Mouse (Mus musculus): ENCODE data around the gene Samd14. TPM values are rescaled to one million over a fixed set of nuclear protein-coding genes. Genes with fewer than 3 reads are reported as not detected.
A peak's percentile ranks its signal among the peaks of the same experiment; 100 is the strongest.

Samd14 gene
- polyA plus RNA-seq, 1 experiment from 2014 or later, result 57.8 TPM

DNA sequence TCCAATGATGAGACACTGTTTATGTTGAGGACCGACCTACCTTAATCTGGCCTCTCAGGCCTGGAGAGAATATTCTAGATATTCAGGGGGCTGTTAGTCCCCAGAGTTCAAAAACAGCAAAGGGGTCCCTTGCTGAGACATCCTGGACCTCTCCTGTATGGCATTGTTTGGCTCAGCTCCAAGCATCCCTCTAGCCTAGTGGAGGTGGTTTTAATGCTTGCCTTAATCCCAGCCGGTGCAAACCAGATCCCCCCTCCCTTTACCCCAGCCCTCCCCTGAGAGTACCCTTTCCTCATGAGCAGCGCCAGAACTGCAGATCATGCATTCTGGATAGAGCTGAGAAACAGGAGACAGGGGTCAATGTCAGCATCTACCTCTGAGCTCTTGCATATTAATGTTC lies 2.8 kb downstream of the Samd14 start:
- peak overlapping the region; percentile 49 for H3K4me3 ChIP-seq (ENCODE audit: low read depth, low read length)
- H3K27me3 ChIP-seq (replicated peaks; ENCODE audit: control insufficient read depth, insufficient read depth, low read length), result 0 out of 2 replicates have a peak, but pooled peaks cover 3% of the 10 kb centered on the region
- peak overlapping the region; percentile 99 for H3K27ac ChIP-seq (ENCODE audit: low read depth, low read length)
- peaks cover 54% of the 10 kb centered on the region for H3K4me1 ChIP-seq (replicated peaks; ENCODE audit: control insufficient read depth, insufficient read depth, low read length)
- WGBS, result 34% methylated on average over 3 of the region's 3 CpGs
- ATAC-seq (replicated peaks; ENCODE audit: low FRiP score), result no peak
- no peak for DNase-seq (ENCODE audit: low spot score)
- H3K9ac ChIP-seq (ENCODE audit: low read depth, low read length), result peak overlapping the region; percentile 66
- H3K4me2 ChIP-seq, result peak overlapping the region; percentile 96
- H3K9me3 ChIP-seq (ENCODE audit: control insufficient read depth, low read length), result no peaks in the 10 kb centered on the region
- H3K36me3 ChIP-seq (ENCODE audit: control insufficient read depth, insufficient read depth, low read length), result peaks cover 11% of the 10 kb centered on the region

DNA sequence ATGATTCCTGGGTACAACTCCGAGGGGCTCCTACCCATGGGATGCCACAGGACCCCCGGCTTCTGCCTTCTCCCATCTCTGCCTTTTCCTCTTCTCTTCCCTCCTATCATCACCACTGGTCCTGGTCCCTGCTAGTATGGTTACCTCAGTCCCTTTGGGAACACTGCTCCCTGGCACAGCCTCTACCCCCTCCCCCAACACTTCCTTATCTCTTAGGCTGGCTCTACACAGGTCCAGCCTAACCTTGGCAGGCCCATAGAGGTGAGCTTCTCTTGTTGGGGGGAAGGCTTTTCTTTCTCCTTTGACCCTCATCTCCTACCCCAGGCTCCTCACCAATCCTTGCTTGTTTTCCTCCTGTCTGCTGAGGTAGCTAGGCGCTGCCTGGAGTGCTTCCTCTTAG lies 5.8 kb downstream of the Samd14 start:
- WGBS, result 76% methylated on average over 3 of the region's 3 CpGs
- DNase-seq (ENCODE audit: low spot score) (no peak), ATAC-seq (replicated peaks; ENCODE audit: low FRiP score) (no peak)
- Histone ChIP-seq H3K27ac (ENCODE audit: low read depth, low read length) (no peak overlapping the region; the same call in 1 of the 2 replicates), H3K27me3 (replicated peaks; ENCODE audit: control insufficient read depth, insufficient read depth, low read length) (peaks cover 12% of the 10 kb centered on the region), H3K4me2 (peak overlapping the region; percentile 39), H3K9ac (ENCODE audit: low read depth, low read length) (peak overlapping the region; percentile 32; the same call in 1 of the 2 replicates), H3K9me3 (ENCODE audit: control insufficient read depth, low read length) (no peaks in the 10 kb centered on the region), H3K36me3 (ENCODE audit: control insufficient read depth, insufficient read depth, low read length) (peaks cover 28% of the 10 kb centered on the region), H3K4me1 (replicated peaks; ENCODE audit: control insufficient read depth, insufficient read depth, low read length) (peaks cover 40% of the 10 kb centered on the region), H3K4me3 (ENCODE audit: low read depth, low read length) (no peak overlapping the region)

DNA sequence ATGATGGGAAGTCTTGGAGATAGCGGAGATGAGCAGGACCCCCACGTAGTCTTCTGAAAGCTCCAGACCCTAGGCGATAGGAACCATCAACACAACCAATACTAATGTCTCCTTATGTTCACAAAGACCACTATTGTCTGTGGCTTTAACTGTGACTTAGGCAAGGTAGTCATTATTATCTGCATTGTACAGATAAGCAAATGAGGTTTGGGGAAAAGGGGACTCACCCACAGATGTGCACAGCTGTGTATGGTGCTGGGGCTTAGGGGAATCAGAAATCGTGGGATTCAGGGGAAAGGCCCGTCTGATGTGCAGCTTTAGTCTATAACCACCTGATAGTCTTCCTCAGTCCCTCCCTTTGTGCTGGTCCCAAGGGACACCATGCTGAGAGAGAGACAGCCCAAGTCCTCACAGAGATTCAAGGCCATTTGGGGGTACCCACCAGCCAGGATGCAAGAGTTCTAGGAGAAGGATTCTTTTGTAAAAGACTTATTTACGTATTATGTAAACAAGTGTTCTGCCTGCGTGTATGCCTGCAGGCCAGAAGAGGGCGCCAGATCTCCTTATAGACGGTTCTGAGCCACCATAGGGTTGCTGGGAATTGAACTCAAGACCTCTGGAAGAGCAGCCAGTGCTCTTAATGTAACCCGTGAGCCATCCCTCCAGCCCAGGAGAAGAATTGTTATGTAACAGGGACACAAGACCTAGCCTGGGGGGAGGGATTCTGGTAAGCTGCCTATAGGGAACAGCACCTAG lies 12.7 kb downstream of the Samd14 start:
- Histone ChIP-seq H3K4me3 (ENCODE audit: low read depth, low read length) (no peak overlapping the region), H3K27ac (ENCODE audit: low read depth, low read length) (peak overlapping the region; percentile 39; the same call in 1 of the 2 replicates), H3K4me1 (replicated peaks; ENCODE audit: control insufficient read depth, insufficient read depth, low read length) (peaks cover 9% of the 10 kb centered on the region), H3K4me2 (no peak overlapping the region), H3K9ac (ENCODE audit: low read depth, low read length) (no peak overlapping the region), H3K9me3 (ENCODE audit: control insufficient read depth, low read length) (no peaks in the 10 kb centered on the region), H3K27me3 (replicated peaks; ENCODE audit: control insufficient read depth, insufficient read depth, low read length) (peaks cover 12% of the 10 kb centered on the region), H3K36me3 (ENCODE audit: control insufficient read depth, insufficient read depth, low read length) (peaks cover 53% of the 10 kb centered on the region)
- DNase-seq (ENCODE audit: low spot score) (no peak), ATAC-seq (replicated peaks; ENCODE audit: low FRiP score) (no peak)
- 76% methylated on average over 10 of the region's 10 CpGs for WGBS

DNA sequence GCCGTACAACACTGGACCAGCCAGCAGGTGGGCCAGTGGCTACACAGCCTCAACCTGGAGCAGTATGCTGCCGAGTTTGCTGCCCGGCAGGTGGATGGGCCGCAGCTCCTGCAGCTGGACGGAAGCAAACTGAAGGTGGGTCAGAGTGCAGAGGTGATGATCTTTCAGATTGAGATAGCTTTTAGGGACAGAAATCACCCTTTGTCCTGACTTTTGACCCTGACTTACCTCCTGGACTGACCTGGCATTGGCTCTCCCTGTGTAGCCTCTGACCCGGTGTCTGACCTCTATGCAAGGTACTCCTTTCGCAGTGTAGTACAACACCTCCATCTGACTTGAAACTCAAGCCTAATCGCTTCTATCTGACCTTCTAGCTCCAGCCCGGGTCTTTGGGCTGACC lies 13.8 kb downstream of the Samd14 start:
- no peak for DNase-seq (ENCODE audit: low spot score)
- no peak for ATAC-seq (replicated peaks; ENCODE audit: low FRiP score)
- Histone ChIP-seq H3K27ac (ENCODE audit: low read depth, low read length) (no peak overlapping the region), H3K36me3 (ENCODE audit: control insufficient read depth, insufficient read depth, low read length) (peaks cover 51% of the 10 kb centered on the region), H3K4me2 (no peak overlapping the region), H3K4me1 (replicated peaks; ENCODE audit: control insufficient read depth, insufficient read depth, low read length) (peaks cover 9% of the 10 kb centered on the region), H3K27me3 (replicated peaks; ENCODE audit: control insufficient read depth, insufficient read depth, low read length) (peaks cover 12% of the 10 kb centered on the region), H3K4me3 (ENCODE audit: low read depth, low read length) (no peak overlapping the region), H3K9me3 (ENCODE audit: control insufficient read depth, low read length) (no peaks in the 10 kb centered on the region), H3K9ac (ENCODE audit: low read depth, low read length) (no peak overlapping the region)
- 85% methylated on average over 9 of the region's 9 CpGs for WGBS

DNA sequence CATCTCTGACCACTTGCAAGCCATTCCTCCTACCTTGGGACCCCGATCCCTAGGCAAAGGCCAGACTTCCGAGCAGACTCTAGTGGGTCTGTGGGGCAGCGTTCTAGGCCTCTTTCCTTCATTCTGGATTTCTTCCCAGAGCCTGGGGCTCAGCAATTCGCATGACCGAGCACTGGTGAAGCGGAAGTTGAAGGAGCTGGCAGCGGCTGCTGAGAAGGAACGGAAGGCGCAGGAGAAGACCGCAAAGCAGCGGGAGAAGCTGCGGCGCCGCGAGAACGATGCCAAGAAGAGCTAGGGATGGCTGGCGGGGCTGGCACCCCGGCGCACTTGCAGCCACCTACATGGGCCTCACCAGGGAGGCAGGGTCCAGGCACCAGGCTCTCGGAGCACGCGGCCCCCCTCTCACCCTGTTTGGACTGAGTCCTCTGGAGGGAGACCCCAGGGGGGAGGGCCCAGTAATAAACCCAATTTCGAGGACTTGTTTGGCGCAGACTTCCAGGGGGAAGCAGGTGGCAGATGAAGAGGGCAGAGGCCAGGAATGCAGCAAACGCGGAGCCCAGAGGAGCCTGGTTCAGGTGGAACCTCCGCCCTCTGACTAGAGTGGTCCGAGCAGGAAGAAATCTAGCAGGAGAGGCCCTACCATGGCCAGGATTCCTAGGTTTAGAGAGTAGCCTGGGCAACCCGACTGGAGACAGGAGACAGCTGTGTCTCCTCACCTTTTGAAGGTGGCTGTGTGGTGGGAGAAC lies 14.9 kb downstream of the Samd14 start:
- Histone ChIP-seq H3K4me2 (no peak overlapping the region), H3K27ac (ENCODE audit: low read depth, low read length) (no peak overlapping the region), H3K27me3 (replicated peaks; ENCODE audit: control insufficient read depth, insufficient read depth, low read length) (peaks cover 4% of the 10 kb centered on the region; the same call in 1 of the 2 replicates), H3K9me3 (ENCODE audit: control insufficient read depth, low read length) (no peaks in the 10 kb centered on the region), H3K4me1 (replicated peaks; ENCODE audit: control insufficient read depth, insufficient read depth, low read length) (peaks cover 9% of the 10 kb centered on the region), H3K36me3 (ENCODE audit: control insufficient read depth, insufficient read depth, low read length) (peaks cover 44% of the 10 kb centered on the region), H3K4me3 (ENCODE audit: low read depth, low read length) (no peak overlapping the region), H3K9ac (ENCODE audit: low read depth, low read length) (no peak overlapping the region)
- 75% methylated on average over 29 of the region's 29 CpGs for WGBS
- no peak for ATAC-seq (replicated peaks; ENCODE audit: low FRiP score)
- no peak for DNase-seq (ENCODE audit: low spot score)

DNA sequence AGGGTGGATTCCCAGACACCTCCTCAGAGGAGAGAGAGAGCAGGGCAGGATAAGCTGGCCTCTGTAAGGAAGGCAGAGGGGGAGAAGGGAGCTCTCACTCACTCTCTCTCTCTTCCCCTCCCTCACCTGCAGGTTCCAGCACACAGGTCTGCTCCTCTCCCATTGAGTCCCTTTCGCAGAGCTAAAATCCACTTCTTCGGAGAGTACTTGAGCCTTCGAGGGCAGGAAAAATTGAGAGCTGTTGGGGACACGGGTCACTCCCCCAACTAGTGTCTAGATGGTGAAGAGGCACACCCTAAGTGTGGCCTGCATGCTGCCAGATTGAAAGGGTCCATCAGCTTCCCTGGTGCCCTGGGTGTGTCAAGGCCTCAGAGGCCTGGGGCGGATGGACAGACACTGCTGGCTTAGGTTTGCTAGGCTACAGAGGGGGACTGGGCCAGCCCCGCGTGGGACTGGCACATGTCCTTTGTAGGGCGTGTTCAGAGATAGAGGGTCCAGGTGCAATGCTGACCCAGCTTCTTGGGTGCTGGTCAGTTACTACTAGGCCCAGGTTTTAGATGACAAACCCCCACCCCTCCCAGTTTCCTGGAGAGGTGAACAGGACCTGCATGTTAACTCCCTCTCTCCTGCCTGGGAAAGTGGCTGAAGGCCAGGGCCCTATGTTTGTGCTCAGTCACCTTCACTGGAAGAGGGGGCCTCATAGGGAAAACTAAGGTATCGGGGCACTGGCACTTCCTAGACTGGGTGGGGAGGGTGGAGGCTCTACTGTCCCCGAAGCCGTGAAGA lies 15.7 kb downstream of the Samd14 start:
- H3K9ac ChIP-seq (ENCODE audit: low read depth, low read length), result no peak overlapping the region
- WGBS, result 79% methylated on average over 11 of the region's 11 CpGs
- H3K36me3 ChIP-seq (ENCODE audit: control insufficient read depth, insufficient read depth, low read length), result peaks cover 36% of the 10 kb centered on the region
- peaks cover 9% of the 10 kb centered on the region for H3K4me1 ChIP-seq (replicated peaks; ENCODE audit: control insufficient read depth, insufficient read depth, low read length)
- H3K4me3 ChIP-seq (ENCODE audit: low read depth, low read length), result no peak overlapping the region
- peak; percentile 19; the same call in 1 of the 2 replicates for ATAC-seq (replicated peaks; ENCODE audit: low FRiP score)
- no peak for DNase-seq (ENCODE audit: low spot score)
- H3K9me3 ChIP-seq (ENCODE audit: control insufficient read depth, low read length), result no peaks in the 10 kb centered on the region
- H3K4me2 ChIP-seq, result no peak overlapping the region
- H3K27me3 ChIP-seq (replicated peaks; ENCODE audit: control insufficient read depth, insufficient read depth, low read length), result no peaks in the 10 kb centered on the region
- H3K27ac ChIP-seq (ENCODE audit: low read depth, low read length), result peak overlapping the region; percentile 32; the same call in 1 of the 2 replicates

DNA sequence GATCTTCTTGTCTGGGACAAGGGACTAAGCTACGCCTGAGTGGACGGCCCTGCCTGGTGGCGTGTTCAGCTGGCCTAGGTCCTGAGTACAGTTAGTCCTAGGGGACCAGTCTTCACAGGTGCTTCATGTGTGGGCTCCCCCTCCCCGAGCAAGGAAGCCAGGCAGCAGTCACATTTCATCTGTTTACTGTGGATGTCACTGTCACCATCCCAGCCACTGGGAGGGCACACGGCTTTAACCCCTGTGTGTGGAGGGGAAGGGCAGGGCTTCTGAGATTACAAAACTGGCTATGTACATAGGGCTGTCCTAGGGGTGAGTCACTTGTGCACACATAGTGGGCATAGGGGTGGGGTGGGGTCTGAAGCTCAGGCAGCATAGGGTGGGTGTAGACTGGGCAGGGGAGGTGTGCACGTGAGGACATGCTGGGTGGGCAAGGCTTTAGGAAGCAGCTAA lies 16.4 kb downstream of the Samd14 start:
- no peak for DNase-seq (ENCODE audit: low spot score)
- Histone ChIP-seq H3K9me3 (ENCODE audit: control insufficient read depth, low read length) (no peaks in the 10 kb centered on the region), H3K9ac (ENCODE audit: low read depth, low read length) (no peak overlapping the region), H3K36me3 (ENCODE audit: control insufficient read depth, insufficient read depth, low read length) (peaks cover 32% of the 10 kb centered on the region), H3K4me2 (no peak overlapping the region), H3K4me1 (replicated peaks; ENCODE audit: control insufficient read depth, insufficient read depth, low read length) (peaks cover 9% of the 10 kb centered on the region), H3K27ac (ENCODE audit: low read depth, low read length) (peak overlapping the region; percentile 32; the same call in 1 of the 2 replicates), H3K4me3 (ENCODE audit: low read depth, low read length) (no peak overlapping the region), H3K27me3 (replicated peaks; ENCODE audit: control insufficient read depth, insufficient read depth, low read length) (no peaks in the 10 kb centered on the region)
- peak; percentile 61 for ATAC-seq (replicated peaks; ENCODE audit: low FRiP score)
- 69% methylated on average over 6 of the region's 6 CpGs for WGBS

DNA sequence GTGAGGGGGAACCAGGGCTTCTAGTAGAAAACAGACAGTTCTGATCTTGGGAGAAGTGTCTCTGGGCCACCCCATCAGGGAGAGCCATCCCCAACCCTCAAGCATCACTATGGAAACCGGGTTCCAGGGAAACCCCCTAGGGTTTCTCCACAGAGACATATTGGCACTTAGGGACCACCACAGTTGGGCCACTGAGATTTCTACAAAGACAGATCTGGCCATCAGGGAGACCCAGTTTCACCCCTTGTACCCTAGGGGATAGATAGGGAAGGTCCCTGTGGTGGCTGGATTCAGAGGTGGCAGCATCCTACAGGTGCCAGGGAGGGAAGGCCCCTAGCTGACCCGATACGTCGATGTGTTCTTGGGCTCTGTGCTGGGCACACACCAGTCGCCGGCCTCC lies 17.2 kb downstream of the Samd14 start:
- H3K4me3 ChIP-seq (ENCODE audit: low read depth, low read length), result no peak overlapping the region
- H3K4me1 ChIP-seq (replicated peaks; ENCODE audit: control insufficient read depth, insufficient read depth, low read length), result peaks cover 8% of the 10 kb centered on the region
- H3K9ac ChIP-seq (ENCODE audit: low read depth, low read length), result no peak overlapping the region
- no peaks in the 10 kb centered on the region for H3K27me3 ChIP-seq (replicated peaks; ENCODE audit: control insufficient read depth, insufficient read depth, low read length)
- H3K36me3 ChIP-seq (ENCODE audit: control insufficient read depth, insufficient read depth, low read length), result peaks cover 26% of the 10 kb centered on the region
- no peaks in the 10 kb centered on the region for H3K9me3 ChIP-seq (ENCODE audit: control insufficient read depth, low read length)
- no peak for DNase-seq (ENCODE audit: low spot score)
- no peak overlapping the region for H3K4me2 ChIP-seq
- no peak for ATAC-seq (replicated peaks; ENCODE audit: low FRiP score)
- WGBS, result 83% methylated on average over 6 of the region's 6 CpGs
- no peak overlapping the region for H3K27ac ChIP-seq (ENCODE audit: low read depth, low read length)
